Mouse (Mus musculus) left cerebral cortex, postnatal 36 days (tissue): ENCODE measurements around the gene Wbp11. TPM values are rescaled to one million over a fixed set of nuclear protein-coding genes. Genes with fewer than 3 reads are reported as not detected.

Experiments
- DNase-seq, 2 experiments: peaks; one replicate each; pipeline ENCODE4 v3.0.0; 2021 to 2022; ENCODE audit warnings: low spot score in 2 of 2, mixed read lengths in 1 of 2
- intact Hi-C: fragments of 180-260 bp; cut with DNase I; formaldehyde crosslinking; loops from one replicate; pipeline ENCODE4 v1.15.1; 2025
- microRNA-seq: library from miRNA; unstranded; fragments of <30 nt; microRNA quantifications from one replicate; pipeline ENCODE4 v1.2.0, GENCODE M21; 2022
- total RNA-seq, 2 experiments: library from RNA; stranded (reverse); gene quantifications; 2 replicates each; pipeline ENCODE4 v1.2.3; 2021

Wbp11 gene
- total RNA-seq, 2 experiments from 2014 or later: 122 to 125 TPM

DNA sequence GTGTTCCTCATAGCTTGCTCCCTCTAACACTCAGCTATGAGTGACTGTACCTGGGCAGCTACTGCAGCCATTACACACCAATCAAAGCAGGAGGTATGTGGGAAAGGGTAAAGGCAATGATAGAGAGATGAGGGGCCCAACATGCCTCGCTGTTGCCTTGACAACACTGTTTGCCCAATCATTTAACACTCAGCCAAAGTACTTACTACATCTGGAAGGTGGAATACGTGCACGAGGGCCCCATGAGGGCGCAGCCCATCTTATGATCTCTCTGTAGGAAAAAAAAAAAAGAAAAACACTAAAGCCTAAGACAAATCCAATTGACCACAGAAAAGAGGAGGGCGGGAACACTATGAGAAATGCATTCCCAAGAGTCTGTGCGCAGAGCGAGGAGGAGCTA, 58.2 kb downstream of the Wbp11 start:
- intact Hi-C loops: no loop called here
- DNase-seq: no peak

DNA sequence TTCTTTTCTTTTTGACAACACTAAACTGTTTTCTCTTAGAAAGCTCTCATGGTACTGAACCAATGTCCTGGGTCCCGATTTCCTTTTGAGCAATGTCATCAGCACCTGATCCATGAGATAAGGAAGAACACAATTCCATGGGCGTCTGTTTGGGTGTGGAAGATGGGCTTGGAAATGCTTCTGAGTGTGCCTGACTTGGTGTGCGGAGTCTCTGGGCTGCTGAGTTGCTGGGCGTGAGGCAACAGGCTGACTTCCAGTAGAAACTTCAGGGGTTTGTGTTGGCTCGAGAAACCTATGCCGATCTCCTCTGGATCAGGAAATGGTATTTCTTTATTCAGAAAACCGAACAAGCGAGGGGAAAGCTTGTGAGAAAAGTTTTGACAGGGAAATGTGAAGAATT, 58.9 kb downstream of the Wbp11 start:
- intact Hi-C loops: no loop called here
- DNase-seq: no peak

DNA sequence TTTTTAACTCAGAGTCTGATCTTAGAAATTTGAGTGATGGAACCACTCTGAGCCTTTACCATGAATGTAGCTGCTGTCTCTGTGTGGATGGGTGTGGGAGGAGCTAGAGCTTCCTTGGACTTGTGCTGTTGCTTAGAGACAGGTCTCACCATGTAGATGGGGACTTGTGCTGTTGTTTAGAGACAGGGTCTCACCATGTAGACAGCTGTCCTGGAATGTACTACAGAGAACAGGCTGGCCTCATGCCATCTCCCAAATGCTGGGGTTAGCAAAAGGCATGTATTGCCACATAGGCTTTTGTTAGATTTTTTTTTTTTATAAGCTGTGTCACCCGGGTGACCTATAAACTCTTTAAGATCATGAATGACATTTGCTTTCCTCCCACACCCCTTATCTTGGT, 64.1 kb downstream of the Wbp11 start:
- intact Hi-C loops: no loop called here
- no peak for DNase-seq

Small RNAs within 50 kb of the gene (microRNA-seq; reads per million reads assigned to microRNA genes)
- gene Gm44364: not detected

Other genes with a start within 250 kb of the Wbp11 start
- not detected for gene Plbd1, start 166.3 kb downstream of the Wbp11 start, total RNA-seq
- under 1 TPM; 0.32 to 0.39 TPM for gene Gucy2c, start 46.5 kb downstream of the Wbp11 start, total RNA-seq
- gene Hist4h4, start 23.8 kb downstream of the Wbp11 start, total RNA-seq: 10 to 100 TPM in 1 of 2 experiments, 1 to 10 TPM in 1; 9.2 to 11.7 TPM
- gene H2afj, start 20.0 kb downstream of the Wbp11 start, total RNA-seq: 10 to 100 TPM; 55.2 to 67.5 TPM
- 1 to 10 TPM; 3.5 to 4.7 TPM for gene BC049715, start 607 bp downstream of the Wbp11 start, total RNA-seq
- gene Smco3, start 7.2 kb upstream of the Wbp11 start, total RNA-seq: 1 to 10 TPM; 3.6 to 5.6 TPM
- gene Art4, start 29.5 kb upstream of the Wbp11 start, total RNA-seq: not detected
- gene Mgp, start 47.6 kb upstream of the Wbp11 start, total RNA-seq: 10 to 100 TPM; 38.0 to 47.7 TPM
- not detected for gene Erp27, start 93.9 kb upstream of the Wbp11 start, total RNA-seq
- 1 to 10 TPM in 1 of 2 experiments, under 1 TPM in 1; 0.68 to 2.6 TPM for gene Pde6h, start 95.6 kb upstream of the Wbp11 start, total RNA-seq
- 10 to 100 TPM in 1 of 2 experiments, 1 to 10 TPM in 1; 8.9 to 11.0 TPM for gene Arhgdib, start 113.7 kb upstream of the Wbp11 start, total RNA-seq